Mouse (Mus musculus): Measurements from ENCODE around the gene Zkscan5. TPM values are rescaled to one million over a fixed set of nuclear protein-coding genes. Genes with fewer than 3 reads are reported as not detected.
"Not testable (repeated sequence)": the region's sequence is repeated elsewhere in the genome, so short reads cannot be mapped to it uniquely, and the experiment has no call there.

The Zkscan5 gene
- total RNA-seq (2021), result 10 to 100 TPM; 16.2 to 16.8 TPM
- long read RNA-seq, experiment 1, transcript Zkscan5-202 (6 exons, 3,794 nt), result major isoform, 9 of 18 reads
- long read RNA-seq, experiment 1, partial matches to known transcripts, result 5 of 18 reads
- long read RNA-seq, experiment 1, other reads (novel, unspliced or antisense), result 3 of 18 reads
- long read RNA-seq, experiment 2, transcript Zkscan5-202 (6 exons, 3,794 nt), result major isoform, 24 of 34 reads
- long read RNA-seq, experiment 2, partial matches to known transcripts, result 1 of 34 reads
- long read RNA-seq, experiment 2, other reads (novel, unspliced or antisense), result 6 of 34 reads

DNA sequence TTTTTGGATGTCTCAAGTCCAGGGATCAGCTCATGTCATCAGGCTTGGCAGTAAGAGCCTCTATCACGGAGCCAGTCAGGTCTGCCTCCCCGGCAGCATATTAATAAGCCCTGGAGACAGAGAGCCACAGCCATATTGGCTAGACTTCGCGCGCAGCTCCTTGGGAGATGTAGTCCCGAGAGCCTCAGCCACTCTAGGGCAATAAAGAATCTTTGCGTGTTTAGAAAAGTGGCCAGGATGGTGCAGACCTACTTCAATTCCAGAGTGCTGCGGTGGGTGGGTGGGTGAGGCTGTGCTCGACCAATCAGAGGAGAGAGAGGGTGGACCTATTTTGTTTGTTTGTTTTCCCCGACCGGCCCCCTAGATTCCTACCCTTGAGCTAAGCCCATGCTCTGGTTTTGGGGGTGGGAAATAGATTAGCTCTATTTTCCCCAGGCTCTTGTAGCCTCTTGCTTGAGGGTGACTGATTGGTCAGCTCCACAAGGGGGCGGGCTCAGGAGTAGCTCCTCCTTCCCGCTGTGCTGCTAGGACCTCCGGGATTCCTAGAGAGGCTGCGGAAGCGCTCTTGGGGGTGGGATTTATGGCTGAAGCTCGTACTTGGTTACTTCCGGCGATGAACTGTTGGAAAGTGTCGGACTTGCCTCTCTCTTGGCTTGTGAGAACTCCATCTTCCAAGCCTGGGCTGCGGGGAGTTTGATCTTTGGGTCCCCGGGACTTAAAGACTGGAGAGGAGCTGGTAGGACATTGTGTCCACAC lies at the start of gene Zkscan5:
TSS of gene Zkscan5 (plus strand) at position 627 of the 756 bp plus-strand sequence.
- DNase-seq (ENCODE audit: low spot score in 2 of 2), result peak; percentile 83 to 93

- no peak for DNase-seq (ENCODE audit: low spot score in 2 of 2)
Measured at GRCm38 (mm10) chr5:145161361-145161760, 43.0 kb upstream of the Zkscan5 start.

DNA sequence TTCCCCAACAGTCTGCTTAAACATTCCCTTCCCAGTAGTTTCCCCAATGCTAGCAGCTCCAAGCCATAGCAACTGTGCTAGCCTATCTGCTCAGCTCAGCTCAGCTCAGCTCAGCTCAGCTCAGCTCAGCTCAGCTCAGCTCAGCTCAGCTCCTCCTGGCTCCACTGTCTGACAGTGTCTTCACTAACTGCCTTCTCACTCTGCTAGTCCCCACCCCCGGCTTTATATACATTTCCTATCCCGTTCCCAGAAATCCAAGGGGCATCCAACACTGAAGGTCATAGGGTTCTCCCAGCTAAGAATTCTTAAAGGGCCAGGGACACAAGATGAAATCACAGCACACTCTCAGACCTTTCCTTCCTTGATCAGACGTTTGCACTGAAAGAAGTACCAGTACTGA lies 39.7 kb upstream of the Zkscan5 start:
- no peak for DNase-seq (ENCODE audit: low spot score in 2 of 2)

DNA sequence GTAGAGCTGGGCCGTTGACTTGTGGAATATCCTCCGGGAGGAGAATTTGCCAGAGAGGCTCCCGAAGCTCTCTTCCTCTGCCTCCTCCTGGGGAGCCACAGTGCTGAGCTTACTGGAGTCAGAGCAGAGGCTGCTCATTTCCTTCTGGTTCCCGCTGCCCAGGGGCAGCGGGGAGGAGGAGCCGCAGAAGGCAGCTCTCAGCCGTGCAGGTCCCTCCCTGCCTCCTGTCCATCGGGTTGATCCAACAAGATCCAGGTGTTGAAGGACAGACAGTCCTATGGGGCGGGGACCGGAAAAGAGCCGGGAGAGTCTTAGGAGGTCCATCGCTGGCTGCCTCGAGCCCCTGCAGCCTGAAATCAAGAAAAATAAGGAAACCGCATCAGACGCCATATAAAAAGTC lies 39.2 kb upstream of the Zkscan5 start:
- no peak for DNase-seq (ENCODE audit: low spot score in 2 of 2)

DNA sequence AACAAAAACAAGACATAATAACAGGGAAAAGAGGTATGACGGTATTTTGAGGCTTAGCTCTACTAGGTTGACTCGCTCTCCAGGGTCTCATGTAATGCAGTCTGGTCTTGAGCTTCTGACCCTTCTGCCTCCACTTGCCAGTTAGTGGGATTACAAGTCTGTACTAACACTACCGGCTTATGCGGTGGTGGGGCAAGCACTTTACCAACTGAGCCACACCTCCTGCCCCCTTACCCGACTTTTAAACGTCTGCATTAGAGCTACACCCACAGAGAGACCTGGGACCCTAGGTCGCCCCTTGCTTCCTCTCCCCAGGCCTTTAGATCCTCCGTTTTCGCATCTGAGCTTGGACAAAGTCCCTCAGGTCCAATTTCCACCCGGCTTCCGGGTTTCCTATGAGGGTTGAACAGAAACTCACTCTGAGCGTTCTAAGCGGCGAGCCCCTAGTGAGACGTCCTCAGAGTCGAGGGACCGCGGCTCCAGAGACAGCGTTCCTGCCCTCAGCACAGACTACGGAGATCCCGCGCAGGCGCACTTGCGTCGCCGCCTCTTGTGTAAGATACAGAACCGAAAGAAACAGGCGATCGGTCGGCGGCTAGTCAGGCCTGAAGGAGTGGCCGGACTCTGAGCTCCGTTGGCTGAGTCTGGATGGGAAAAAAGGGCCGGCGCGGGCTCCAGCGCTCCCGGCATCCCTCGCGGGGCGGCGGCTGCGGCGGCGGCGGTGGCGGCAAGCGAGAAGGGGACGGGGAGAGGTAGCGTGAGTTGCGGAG lies 37.6 kb upstream of the Zkscan5 start, which contains the start of the genes Ptcd1 and Cpsf4:
TSS of gene Ptcd1 (minus strand) at position 573 of the 770 bp plus-strand sequence.
TSS of gene Cpsf4 (plus strand) at position 678 of the 770 bp plus-strand sequence.
- DNase-seq (ENCODE audit: low spot score in 2 of 2), result peak; percentile 93 to 97

GRCm38 (mm10) chr5:145167306-145167661 lies 37.1 kb upstream of the Zkscan5 start:
- no peak for DNase-seq (ENCODE audit: low spot score in 2 of 2)

GRCm38 (mm10) chr5:145178461-145178980 lies 25.8 kb upstream of the Zkscan5 start:
- DNase-seq (ENCODE audit: low spot score in 2 of 2), result no peak

GRCm38 (mm10) chr5:145185244-145185643 lies 19.1 kb upstream of the Zkscan5 start:
- DNase-seq (ENCODE audit: low spot score in 2 of 2), result no peak

DNA sequence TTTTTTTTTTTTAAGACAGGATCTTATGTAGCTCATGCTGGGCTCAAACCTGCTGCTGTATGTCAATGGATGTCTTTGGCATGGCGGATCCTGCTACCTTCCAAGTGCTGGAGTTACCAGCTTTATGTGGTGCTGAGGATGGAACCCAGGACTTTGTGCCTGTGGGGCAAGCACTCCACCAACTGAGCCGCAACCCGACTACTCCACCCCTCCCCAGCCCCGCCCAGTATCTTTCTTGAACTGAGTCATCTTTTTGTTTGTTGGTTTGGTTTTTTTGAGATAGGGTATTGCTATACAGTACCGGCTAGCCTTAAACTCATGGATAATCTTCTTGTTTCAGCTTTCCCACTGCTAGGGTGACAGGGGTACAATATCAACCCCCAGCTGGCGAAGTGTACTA lies 14.9 kb upstream of the Zkscan5 start:
- no peak for DNase-seq (ENCODE audit: low spot score in 2 of 2)

GRCm38 (mm10) chr5:145190373-145190772 lies 14.0 kb upstream of the Zkscan5 start:
- no peak for DNase-seq (ENCODE audit: low spot score in 2 of 2)

DNA sequence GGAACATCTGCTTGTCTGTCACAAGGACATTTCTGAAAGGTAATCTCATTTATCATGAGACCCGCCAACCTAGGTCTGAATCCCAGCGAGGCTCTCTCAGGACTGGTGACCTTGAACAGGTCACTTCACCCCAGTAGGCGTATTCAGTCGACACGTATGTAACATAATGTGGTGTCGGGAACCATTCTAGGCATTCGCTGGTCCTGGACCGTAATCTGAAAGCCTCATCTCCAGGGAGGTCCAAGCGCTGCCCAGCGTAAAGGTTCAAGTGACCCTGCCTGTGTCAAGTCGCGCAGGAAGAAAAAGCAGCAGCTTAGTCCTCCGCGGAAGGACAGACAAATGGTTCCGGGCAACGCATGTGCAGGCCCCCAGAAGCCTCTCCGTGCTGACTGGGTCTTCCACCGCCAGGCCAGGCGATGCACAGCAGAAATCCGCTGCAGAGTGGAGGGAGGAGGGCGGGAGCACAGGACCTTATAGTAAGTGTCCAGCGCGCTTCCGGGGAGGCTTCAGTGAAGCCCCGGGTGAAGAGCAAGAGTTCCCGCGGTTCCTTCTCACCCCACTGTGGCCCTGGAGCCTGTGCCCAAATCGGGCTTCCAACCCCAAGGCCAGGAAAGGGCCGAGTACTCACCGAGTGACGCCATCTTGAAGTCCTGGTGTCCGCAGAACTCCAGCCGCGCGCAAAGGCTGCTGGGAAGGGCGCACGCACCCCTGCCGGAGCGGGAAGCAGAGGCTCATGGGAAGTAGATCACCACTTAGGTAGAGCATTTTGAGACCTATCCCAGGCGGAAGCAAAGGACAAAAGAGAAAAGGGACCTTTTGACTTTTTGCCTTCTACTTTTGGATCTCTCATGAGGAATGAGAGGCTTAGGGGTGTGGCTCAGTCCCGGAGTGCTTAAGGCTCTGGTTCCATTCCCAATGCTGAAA lies 13.2 kb upstream of the Zkscan5 start:
- DNase-seq (ENCODE audit: low spot score in 2 of 2), result peak; percentile 76 to 81

GRCm38 (mm10) chr5:145191962-145192361 lies 12.4 kb upstream of the Zkscan5 start, which contains the start of gene Atp5j2:
TSS of gene Atp5j2 (minus strand) at chr5:145192062.
- no peak for DNase-seq (ENCODE audit: low spot score in 2 of 2)

DNA sequence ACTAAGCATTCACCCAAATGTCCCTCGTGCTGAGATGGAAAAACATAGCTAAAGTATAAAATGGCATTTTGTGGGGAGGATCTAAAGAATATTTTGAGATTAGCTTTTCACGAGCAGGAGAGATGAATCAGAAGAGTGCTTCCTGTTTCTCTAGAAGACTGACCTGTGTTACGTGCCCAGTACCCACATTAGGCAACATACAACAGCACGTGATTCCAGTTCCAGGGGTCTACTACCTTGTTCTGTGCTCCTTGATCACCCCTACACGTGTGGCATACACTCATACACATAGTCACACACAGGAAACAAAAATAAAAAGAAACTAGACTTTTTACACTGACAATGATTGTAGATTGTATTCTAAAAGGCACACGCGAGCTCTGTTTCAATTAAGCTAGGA lies 4.0 kb upstream of the Zkscan5 start:
- DNase-seq (ENCODE audit: low spot score in 2 of 2), result no peak

DNA sequence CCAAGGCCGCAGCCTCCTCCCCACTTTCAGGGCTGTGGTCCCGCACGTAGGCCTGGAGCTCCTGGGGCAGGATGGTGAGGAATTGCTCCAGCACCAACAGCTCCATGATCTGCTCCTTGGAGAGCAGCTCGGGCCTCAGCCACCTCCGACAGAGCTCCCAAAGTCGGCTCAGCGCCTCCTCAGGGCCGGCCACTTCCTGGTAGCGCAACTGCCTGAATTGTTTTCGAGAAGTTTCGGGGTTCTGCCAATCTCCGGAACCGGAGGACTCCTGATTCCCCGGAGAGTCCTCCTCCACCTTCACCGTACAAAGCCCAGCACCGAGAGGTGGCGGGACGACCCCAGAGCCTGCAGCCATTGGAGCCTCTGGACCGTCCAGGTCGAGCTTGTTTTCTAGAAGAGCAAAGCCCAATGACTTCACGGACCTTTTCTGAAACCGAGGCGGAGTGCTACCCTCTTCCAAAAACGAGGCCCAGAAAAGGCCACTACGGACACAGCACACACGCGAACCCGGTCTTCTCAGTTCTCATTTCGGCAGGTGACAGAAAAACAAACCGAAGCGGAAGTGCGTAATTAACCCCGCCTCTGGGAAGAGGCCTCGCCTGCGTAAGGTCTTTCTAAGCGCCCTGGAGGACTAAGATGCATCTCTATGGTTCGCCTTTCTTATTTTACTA lies 2.9 kb upstream of the Zkscan5 start, which contains the start of gene Zkscan14:
TSS of gene Zkscan14 (minus strand) at position 548 of the 671 bp plus-strand sequence.
- peak; percentile 24 to 43 for DNase-seq (ENCODE audit: low spot score in 2 of 2)

- DNase-seq (ENCODE audit: low spot score in 2 of 2), result no peak
Measured at GRCm38 (mm10) chr5:145202446-145202845, 1.9 kb upstream of the Zkscan5 start.

- no peak for DNase-seq (ENCODE audit: low spot score in 2 of 2)
Measured at GRCm38 (mm10) chr5:145205041-145205440, 679 bp downstream of the Zkscan5 start.

- no peak for DNase-seq (ENCODE audit: low spot score in 2 of 2)
Measured at GRCm38 (mm10) chr5:145207385-145207784, 3.0 kb downstream of the Zkscan5 start.

- DNase-seq (ENCODE audit: low spot score in 2 of 2), result no peak
Measured at GRCm38 (mm10) chr5:145207954-145208353, 3.6 kb downstream of the Zkscan5 start.

GRCm38 (mm10) chr5:145208391-145208790 lies 4.0 kb downstream of the Zkscan5 start:
- DNase-seq (ENCODE audit: low spot score in 2 of 2), result not testable (repeated sequence)

DNA sequence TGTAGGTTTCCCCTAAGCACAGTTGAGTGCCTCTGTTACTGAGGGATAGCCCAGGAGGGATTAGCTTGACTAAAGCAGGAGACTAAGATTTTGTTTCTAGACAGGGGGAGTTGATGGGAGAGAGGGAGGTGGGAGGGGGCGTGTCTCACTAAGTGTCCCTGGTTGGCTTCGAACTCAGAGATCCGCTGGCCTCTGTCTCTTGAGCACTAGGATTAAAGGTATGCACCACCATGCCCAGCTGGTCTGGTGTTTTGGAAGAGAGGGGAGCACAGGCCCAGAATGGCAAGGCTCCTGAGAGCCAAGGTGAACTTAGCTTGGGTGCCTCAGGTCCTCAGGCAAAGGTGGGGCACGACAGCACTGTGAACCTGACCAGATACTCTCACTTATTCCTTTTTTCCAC lies 7.0 kb downstream of the Zkscan5 start:
- no peak for DNase-seq (ENCODE audit: low spot score in 2 of 2)

All from adrenal gland, postnatal 4 days (tissue).